Mouse (Mus musculus) testis, adult 2 months (tissue): Measurements from ENCODE around the gene Uggt1.

Experiments
- CTCF ChIP-seq: fragments of 200-500 bp; IDR thresholded peaks from 2 replicates; pipeline ENCODE4 v1.5.1; 2012; ENCODE audit warnings: low read depth, mild to moderate bottlenecking, inconsistent platforms, low read length, moderate library complexity; ENCODE audit not compliant: control insufficient read depth, insufficient read depth, insufficient replicate concordance
- POLR2A ChIP-seq: fragments of 200-500 bp; IDR thresholded peaks from 2 replicates; pipeline ENCODE4 v1.6.1; 2012; ENCODE audit warnings: low read depth, mild to moderate bottlenecking, inconsistent platforms, low read length, moderate library complexity; ENCODE audit not compliant: control insufficient read depth

GRCm38 (mm10) chr1:36255871-36256640 lies 11.5 kb upstream of the Uggt1 start:
- TF ChIP-seq CTCF = no peak
- TF ChIP-seq POLR2A = no peak
